Mouse (Mus musculus): Measurements from ENCODE around the gene Csrp1. TPM values are rescaled to one million over a fixed set of nuclear protein-coding genes. Genes with fewer than 3 reads are reported as not detected.
A peak's percentile ranks its signal among the peaks of the same experiment; 100 is the strongest.

Gene Csrp1
- polyA plus RNA-seq, 1 experiment from 2014 or later = 17.7 TPM

DNA sequence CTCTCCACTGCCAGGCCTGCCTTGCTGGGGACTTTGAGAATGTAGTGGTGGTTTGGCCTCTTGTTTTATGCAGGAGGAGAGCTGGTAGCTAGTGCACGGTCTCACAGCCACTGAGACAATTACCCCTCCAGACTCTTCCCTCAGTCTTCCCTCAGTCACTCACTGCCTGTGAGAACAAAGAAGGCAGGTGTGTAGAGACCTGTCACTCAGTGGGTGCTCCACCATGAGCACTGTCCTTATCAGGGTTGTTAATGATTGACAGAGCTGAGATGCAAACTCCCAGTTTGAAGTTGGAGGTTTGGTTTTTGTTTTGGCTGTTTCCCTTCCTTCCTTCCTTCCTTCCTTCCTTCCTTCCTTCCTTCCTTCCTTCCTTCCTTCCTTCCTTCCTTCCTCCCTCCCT lies 3.2 kb downstream of the Csrp1 start:
- 43% methylated on average over 1 of the region's 1 CpGs for WGBS
- H3K9ac ChIP-seq (replicated peaks) = no peak overlapping the region

GRCm38 (mm10) chr1:135724134-135724533 lies 4.3 kb downstream of the Csrp1 start:
- H3K9ac ChIP-seq (replicated peaks) = no peak overlapping the region
- no peaks in the 10 kb centered on the region for H3K27me3 ChIP-seq
- no peak for ATAC-seq (replicated peaks)
- H3K9me3 ChIP-seq = no peaks in the 10 kb centered on the region
- no peak overlapping the region for H3K4me3 ChIP-seq
- H3K36me3 ChIP-seq = no peaks in the 10 kb centered on the region
- H3K4me2 ChIP-seq (replicated peaks) = no peak overlapping the region
- H3K27ac ChIP-seq (replicated peaks) = no peak overlapping the region
- 70% methylated on average over 4 of the region's 4 CpGs for WGBS
- H3K4me1 ChIP-seq = peaks cover 10% of the 10 kb centered on the region

More for the DNA sequence above, 3.2 kb downstream of the Csrp1 start:
- Histone ChIP-seq H3K4me3 (no peak overlapping the region), H3K36me3 (no peaks in the 10 kb centered on the region), H3K27ac (replicated peaks) (no peak overlapping the region), H3K4me2 (replicated peaks) (no peak overlapping the region), H3K4me1 (peaks cover 4% of the 10 kb centered on the region; the same call in 1 of the 2 replicates), H3K27me3 (no peaks in the 10 kb centered on the region), H3K9me3 (no peaks in the 10 kb centered on the region)
- ATAC-seq (replicated peaks) = no peak

DNA sequence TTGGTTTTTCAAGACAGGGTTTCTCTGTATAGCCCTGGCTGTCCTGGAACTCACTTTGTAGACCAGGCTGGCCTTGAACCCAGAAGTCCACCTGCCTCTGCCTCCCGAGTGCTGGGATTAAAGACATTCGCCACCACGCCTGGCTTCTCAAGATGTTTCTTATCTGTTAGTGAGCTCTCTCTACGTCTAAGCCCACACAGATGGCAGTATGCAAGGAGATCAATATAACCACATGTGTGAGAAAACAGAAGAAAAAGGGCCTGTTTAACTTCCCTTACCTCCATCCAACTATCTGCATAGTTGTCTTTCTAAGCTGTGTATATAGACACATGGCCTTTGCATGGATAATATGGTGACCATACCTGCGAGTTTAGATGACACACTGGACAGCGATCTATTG lies 5.5 kb downstream of the Csrp1 start:
- Histone ChIP-seq H3K36me3 (no peaks in the 10 kb centered on the region), H3K4me2 (replicated peaks) (no peak overlapping the region), H3K27me3 (no peaks in the 10 kb centered on the region), H3K27ac (replicated peaks) (no peak overlapping the region), H3K4me1 (peaks cover 15% of the 10 kb centered on the region), H3K4me3 (no peak overlapping the region), H3K9me3 (no peaks in the 10 kb centered on the region), H3K9ac (replicated peaks) (no peak overlapping the region)
- ATAC-seq (replicated peaks) = no peak
- WGBS = 93% methylated on average over 6 of the region's 6 CpGs

- WGBS = 69% methylated on average over 7 of the region's 7 CpGs
Observed at GRCm38 (mm10) chr1:135725936-135726335, 6.1 kb downstream of the Csrp1 start.

GRCm38 (mm10) chr1:135728631-135729366 lies 8.9 kb downstream of the Csrp1 start:
- Histone ChIP-seq H3K9me3 (no peaks in the 10 kb centered on the region), H3K27me3 (no peaks in the 10 kb centered on the region), H3K27ac (replicated peaks) (0 out of 2 replicates have a peak overlapping the region, but pooled peaks have one; percentile 39), H3K36me3 (no peaks in the 10 kb centered on the region), H3K9ac (replicated peaks) (peak overlapping the region; percentile 50), H3K4me1 (peaks cover 37% of the 10 kb centered on the region), H3K4me3 (peak overlapping the region; percentile 52), H3K4me2 (replicated peaks) (peak overlapping the region; percentile 84)
- peak; percentile 88 for ATAC-seq (replicated peaks)
- 1% methylated on average over 35 of the region's 35 CpGs for WGBS

More at GRCm38 (mm10) chr1:135725936-135726335, 6.1 kb downstream of the Csrp1 start:
- no peak overlapping the region for H3K27ac ChIP-seq (replicated peaks)
- H3K27me3 ChIP-seq = no peaks in the 10 kb centered on the region
- ATAC-seq (replicated peaks) = no peak
- no peaks in the 10 kb centered on the region for H3K36me3 ChIP-seq
- no peak overlapping the region for H3K4me2 ChIP-seq (replicated peaks)
- no peaks in the 10 kb centered on the region for H3K9me3 ChIP-seq
- H3K9ac ChIP-seq (replicated peaks) = no peak overlapping the region
- peaks cover 15% of the 10 kb centered on the region for H3K4me1 ChIP-seq
- no peak overlapping the region for H3K4me3 ChIP-seq

GRCm38 (mm10) chr1:135729367-135729713 lies 9.5 kb downstream of the Csrp1 start:
- Histone ChIP-seq H3K9me3 (no peaks in the 10 kb centered on the region), H3K4me2 (replicated peaks) (peak overlapping the region; percentile 84), H3K9ac (replicated peaks) (peak overlapping the region; percentile 50), H3K4me3 (peak overlapping the region; percentile 52), H3K27me3 (no peaks in the 10 kb centered on the region), H3K27ac (replicated peaks) (0 out of 2 replicates have a peak overlapping the region, but pooled peaks have one; percentile 39), H3K36me3 (no peaks in the 10 kb centered on the region), H3K4me1 (peaks cover 43% of the 10 kb centered on the region)
- under 1% methylated on average over 11 of the region's 11 CpGs for WGBS
- ATAC-seq (replicated peaks) = peak; percentile 39; the same call in 1 of the 2 replicates

DNA sequence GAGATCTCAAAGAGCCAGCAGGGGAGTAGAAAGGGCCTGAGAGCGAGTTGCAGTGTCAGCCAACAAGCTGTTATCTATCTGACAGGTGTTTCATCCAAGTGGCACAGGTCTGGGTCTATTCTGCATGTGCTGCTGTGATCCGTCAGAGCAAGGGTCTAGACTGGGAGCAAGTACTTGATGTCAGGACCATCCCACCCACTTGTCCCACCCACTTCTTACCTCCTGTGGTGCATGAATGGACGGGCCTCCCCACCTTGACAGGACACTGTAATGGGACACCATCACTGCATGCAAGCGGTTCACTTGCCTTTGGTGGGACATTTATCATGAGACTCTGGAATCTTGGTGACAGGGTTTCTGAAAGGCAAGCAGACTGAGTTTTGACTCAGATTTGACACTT lies 10.0 kb downstream of the Csrp1 start:
- no peak for ATAC-seq (replicated peaks)
- H3K4me2 ChIP-seq (replicated peaks) = peak overlapping the region; percentile 84
- no peak overlapping the region for H3K27ac ChIP-seq (replicated peaks)
- H3K9ac ChIP-seq (replicated peaks) = 0 out of 2 replicates have a peak overlapping the region, but pooled peaks have one; percentile 50
- no peaks in the 10 kb centered on the region for H3K36me3 ChIP-seq
- H3K4me3 ChIP-seq = peak overlapping the region; percentile 52
- WGBS = 36% methylated on average over 4 of the region's 4 CpGs
- H3K9me3 ChIP-seq = no peaks in the 10 kb centered on the region
- peaks cover 47% of the 10 kb centered on the region for H3K4me1 ChIP-seq
- H3K27me3 ChIP-seq = no peaks in the 10 kb centered on the region

GRCm38 (mm10) chr1:135730296-135730695 lies 10.4 kb downstream of the Csrp1 start:
- Histone ChIP-seq H3K9ac (replicated peaks) (no peak overlapping the region), H3K4me3 (no peak overlapping the region), H3K27ac (replicated peaks) (no peak overlapping the region), H3K9me3 (no peaks in the 10 kb centered on the region), H3K27me3 (no peaks in the 10 kb centered on the region), H3K36me3 (no peaks in the 10 kb centered on the region), H3K4me2 (replicated peaks) (no peak overlapping the region), H3K4me1 (peaks cover 52% of the 10 kb centered on the region)
- ATAC-seq (replicated peaks) = no peak
- 49% methylated on average over 3 of the region's 3 CpGs for WGBS

GRCm38 (mm10) chr1:135731393-135731792 lies 11.5 kb downstream of the Csrp1 start:
- Histone ChIP-seq H3K27me3 (no peaks in the 10 kb centered on the region), H3K9ac (replicated peaks) (no peak overlapping the region), H3K4me1 (peaks cover 55% of the 10 kb centered on the region), H3K4me2 (replicated peaks) (no peak overlapping the region), H3K36me3 (no peaks in the 10 kb centered on the region), H3K4me3 (no peak overlapping the region), H3K27ac (replicated peaks) (peak overlapping the region; percentile 53; the same call in 1 of the 2 replicates), H3K9me3 (no peaks in the 10 kb centered on the region)
- no peak for ATAC-seq (replicated peaks)
- 73% methylated on average over 7 of the region's 7 CpGs for WGBS

GRCm38 (mm10) chr1:135731897-135732684 lies 12.2 kb downstream of the Csrp1 start:
- Histone ChIP-seq H3K4me2 (replicated peaks) (no peak overlapping the region), H3K27ac (replicated peaks) (peak overlapping the region; percentile 53), H3K4me1 (peaks cover 55% of the 10 kb centered on the region), H3K36me3 (no peaks in the 10 kb centered on the region), H3K9me3 (no peaks in the 10 kb centered on the region), H3K4me3 (no peak overlapping the region), H3K9ac (replicated peaks) (no peak overlapping the region), H3K27me3 (no peaks in the 10 kb centered on the region)
- 35% methylated on average over 11 of the region's 11 CpGs for WGBS
- peak; percentile 59 for ATAC-seq (replicated peaks)

GRCm38 (mm10) chr1:135734225-135734937 lies 14.5 kb downstream of the Csrp1 start:
- Histone ChIP-seq H3K36me3 (no peaks in the 10 kb centered on the region), H3K9me3 (no peaks in the 10 kb centered on the region), H3K4me2 (replicated peaks) (no peak overlapping the region), H3K27me3 (no peaks in the 10 kb centered on the region), H3K27ac (replicated peaks) (peak overlapping the region; percentile 39; the same call in 1 of the 2 replicates), H3K4me1 (peaks cover 53% of the 10 kb centered on the region), H3K9ac (replicated peaks) (no peak overlapping the region), H3K4me3 (no peak overlapping the region)
- ATAC-seq (replicated peaks) = peak; percentile 68
- 18% methylated on average over 6 of the region's 7 CpGs for WGBS

GRCm38 (mm10) chr1:135735460-135735859 lies 15.6 kb downstream of the Csrp1 start:
- H3K36me3 ChIP-seq = no peaks in the 10 kb centered on the region
- H3K4me1 ChIP-seq = peaks cover 52% of the 10 kb centered on the region
- no peak overlapping the region for H3K9ac ChIP-seq (replicated peaks)
- ATAC-seq (replicated peaks) = no peak
- H3K4me2 ChIP-seq (replicated peaks) = no peak overlapping the region
- no peak overlapping the region for H3K27ac ChIP-seq (replicated peaks)
- H3K9me3 ChIP-seq = no peaks in the 10 kb centered on the region
- no peak overlapping the region for H3K4me3 ChIP-seq
- H3K27me3 ChIP-seq = no peaks in the 10 kb centered on the region
- WGBS = 46% methylated on average over 6 of the region's 6 CpGs
